In genomic region chrX:94011656-94012173, GRCm38 (mm10) we compare ENCODE assay signal across 21 mouse cellular contexts. TPM values are rescaled to one million over a fixed set of nuclear protein-coding genes. Genes with fewer than 3 reads are reported as not detected.
DNase-seq lines count a peak whose midpoint lies in the region; ATAC-seq and TF ChIP-seq lines count a peak whose summit lies in the region.
"Had no signal": no experiment of that assay in that cellular context is flagged by ENCODE, and none has a peak within 500 bp of the region (broad histone marks: within the 10 kb centered on the region; RNA-seq: fewer than 3 reads in every experiment).

No protein-coding gene starts in this region.

- H3K9me3 ChIP-seq in forebrain, embryonic 10.5 days: no peaks in the 10 kb centered on the region
- no peaks in the 10 kb centered on the region for H3K9me3 ChIP-seq in forebrain, embryonic 11.5 days (ENCODE audit: control insufficient read depth, low read length)
- no peaks in the 10 kb centered on the region for H3K9me3 ChIP-seq in lung, embryonic 14.5 days (ENCODE audit: low read depth, low read length)
- H3K9me3 ChIP-seq in stomach, embryonic 14.5 days (ENCODE audit: control insufficient read depth, low read depth, low read length): no peaks in the 10 kb centered on the region
- no peaks in the 10 kb centered on the region for H3K9me3 ChIP-seq in liver, embryonic 12.5 days (replicated peaks)
- H3K9me3 ChIP-seq: forebrain, embryonic 15.5 days; heart, embryonic 10.5 days; heart, embryonic 15.5 days; hindbrain, embryonic 10.5 days; intestine, embryonic 15.5 days had no signal

- H3K9ac ChIP-seq in forebrain, embryonic 11.5 days (ENCODE audit: low read length): no peak overlapping the region
- H3K9ac ChIP-seq in lung, embryonic 14.5 days: no peak overlapping the region
- no peak overlapping the region for H3K9ac ChIP-seq in stomach, embryonic 14.5 days (replicated peaks; ENCODE audit: low read depth, low read length)
- no peak overlapping the region for H3K9ac ChIP-seq in liver, embryonic 12.5 days
- H3K9ac ChIP-seq: forebrain, embryonic 15.5 days; heart, embryonic 15.5 days; hindbrain, embryonic 14.5 days; intestine, embryonic 15.5 days had no signal

- H3K4me2 ChIP-seq in forebrain, embryonic 11.5 days (ENCODE audit: low read depth, low read length, severe bottlenecking): no peak overlapping the region
- no peak overlapping the region for H3K4me2 ChIP-seq in lung, embryonic 14.5 days
- no peak overlapping the region for H3K4me2 ChIP-seq in stomach, embryonic 14.5 days (replicated peaks; ENCODE audit: low read depth, low read length)
- no peak overlapping the region for H3K4me2 ChIP-seq in liver, embryonic 12.5 days
- H3K4me2 ChIP-seq: forebrain, embryonic 15.5 days; heart, embryonic 15.5 days had no signal

- H3K27ac ChIP-seq in forebrain, embryonic 10.5 days: 0 out of 2 replicates have a peak overlapping the region, but pooled peaks have one; percentile 25
- no peak overlapping the region for H3K27ac ChIP-seq in forebrain, embryonic 11.5 days (ENCODE audit: low read depth, low read length)
- no peak overlapping the region for H3K27ac ChIP-seq in lung, embryonic 14.5 days (ENCODE audit: low read depth)
- H3K27ac ChIP-seq in stomach, embryonic 14.5 days (ENCODE audit: low read length): peak overlapping the region; percentile 33; the same call in 1 of the 2 replicates
- H3K27ac ChIP-seq in liver, embryonic 12.5 days: no peak overlapping the region
- H3K27ac ChIP-seq: forebrain, embryonic 15.5 days; heart, embryonic 15.5 days; hindbrain, embryonic 14.5 days; intestine, embryonic 15.5 days had no signal

- DNase-seq in forebrain, embryonic 10.5 days (ENCODE audit: extremely low spot score, low spot score): no peak
- DNase-seq in forebrain, embryonic 11.5 days (ENCODE audit: low spot score): no peak
- peak; percentile 6 for DNase-seq in lung, embryonic 14.5 days
- DNase-seq in lung, postnatal 10 days: no peak
- DNase-seq in adipocyte (ENCODE audit: low spot score): peak; percentile 47
- DNase-seq in urinary bladder, postnatal 10 days (ENCODE audit: low spot score): no peak
- DNase-seq: adrenal gland, adult 2 months; adrenal gland, postnatal 36 days; cerebellum, adult 2 months; cerebellum, postnatal 10 days had no signal

- 90% methylated on average over 7 of the region's 7 CpGs for WGBS in forebrain, embryonic 10.5 days
- 84% methylated on average over 7 of the region's 7 CpGs for WGBS in forebrain, embryonic 11.5 days
- WGBS in lung, embryonic 14.5 days: 71% methylated on average over 7 of the region's 7 CpGs
- WGBS in stomach, embryonic 14.5 days: 70% methylated on average over 7 of the region's 7 CpGs
- WGBS in liver, embryonic 12.5 days (ENCODE audit: insufficient replicate concordance): 84% methylated on average over 7 of the region's 7 CpGs

- peaks cover 14% of the 10 kb centered on the region for H3K4me1 ChIP-seq in forebrain, embryonic 10.5 days
- no peaks in the 10 kb centered on the region for H3K4me1 ChIP-seq in forebrain, embryonic 11.5 days (replicated peaks; ENCODE audit: control insufficient read depth, insufficient read depth, low read length)
- H3K4me1 ChIP-seq in lung, embryonic 14.5 days (ENCODE audit: insufficient read depth): no peaks in the 10 kb centered on the region
- no peaks in the 10 kb centered on the region for H3K4me1 ChIP-seq in stomach, embryonic 14.5 days (ENCODE audit: control insufficient read depth, insufficient read depth, low read length)
- peaks cover 37% of the 10 kb centered on the region for H3K4me1 ChIP-seq in liver, embryonic 12.5 days
- H3K4me1 ChIP-seq: forebrain, embryonic 15.5 days; heart, embryonic 10.5 days; heart, embryonic 15.5 days; intestine, embryonic 15.5 days had no signal

- no peak overlapping the region for H3K4me3 ChIP-seq in forebrain, embryonic 10.5 days
- no peak overlapping the region for H3K4me3 ChIP-seq in forebrain, embryonic 11.5 days (ENCODE audit: low read depth, low read length)
- no peak overlapping the region for H3K4me3 ChIP-seq in lung, embryonic 14.5 days (ENCODE audit: low read depth, low read length)
- no peak overlapping the region for H3K4me3 ChIP-seq in stomach, embryonic 14.5 days (ENCODE audit: low read depth, low read length)
- H3K4me3 ChIP-seq in liver, embryonic 12.5 days: no peak overlapping the region
- H3K4me3 ChIP-seq: forebrain, embryonic 15.5 days; heart, embryonic 10.5 days; heart, embryonic 15.5 days; intestine, embryonic 15.5 days had no signal

- TF ChIP-seq CTCF in lung, embryonic 14.5 days (IDR thresholded peaks at IDR 0.05; ENCODE audit: low read depth): no peak

- no peaks in the 10 kb centered on the region for H3K36me3 ChIP-seq in forebrain, embryonic 10.5 days (replicated peaks)
- no peaks in the 10 kb centered on the region for H3K36me3 ChIP-seq in forebrain, embryonic 11.5 days (ENCODE audit: control insufficient read depth, insufficient read depth, low read length)
- no peaks in the 10 kb centered on the region for H3K36me3 ChIP-seq in lung, embryonic 14.5 days (ENCODE audit: insufficient read depth)
- H3K36me3 ChIP-seq in stomach, embryonic 14.5 days (ENCODE audit: control insufficient read depth, insufficient read depth, low read length): no peaks in the 10 kb centered on the region
- no peaks in the 10 kb centered on the region for H3K36me3 ChIP-seq in liver, embryonic 12.5 days
- H3K36me3 ChIP-seq: forebrain, embryonic 15.5 days; heart, embryonic 10.5 days; heart, embryonic 15.5 days; hindbrain, embryonic 10.5 days; intestine, embryonic 15.5 days had no signal

- peaks cover 98% of the 10 kb centered on the region for H3K27me3 ChIP-seq in forebrain, embryonic 10.5 days (ENCODE audit: poor library complexity, severe bottlenecking)
- H3K27me3 ChIP-seq in forebrain, embryonic 11.5 days (ENCODE audit: control insufficient read depth, insufficient read depth, low read length): peaks cover 22% of the 10 kb centered on the region; the same call in 1 of the 2 replicates
- H3K27me3 ChIP-seq in lung, embryonic 14.5 days (ENCODE audit: insufficient read depth, low read length): no peaks in the 10 kb centered on the region
- H3K27me3 ChIP-seq in stomach, embryonic 14.5 days (ENCODE audit: control insufficient read depth, insufficient read depth, low read length): no peaks in the 10 kb centered on the region
- H3K27me3 ChIP-seq in liver, embryonic 12.5 days (replicated peaks): peaks cover 40% of the 10 kb centered on the region
- H3K27me3 ChIP-seq: intestine, embryonic 15.5 days; Patski had no signal

- ATAC-seq in forebrain, embryonic 11.5 days (replicated peaks; ENCODE audit: low FRiP score): no peak
- no peak for ATAC-seq in lung, embryonic 14.5 days (ENCODE audit: insufficient read depth)
- ATAC-seq in stomach, embryonic 14.5 days (ENCODE audit: insufficient number of reproducible peaks, insufficient read depth, low FRiP score, low read depth): peak; percentile 42; the same call in 1 of the 2 replicates
- ATAC-seq in liver, embryonic 12.5 days: no peak
- ATAC-seq: activated CD4-positive, CD25-positive, alpha-beta regulatory T cell, adult 4 months; Patski had no signal

RNA-seq across cellular contexts. Expression of gene AU015836, which starts 43.3 kb away (rescaled TPM):
- polyA plus RNA-seq in forebrain, embryonic 10.5 days (2016; fragmentation: Nextera tagmentation; extraction: Ambion mirVana): not detected in 2 replicates
- polyA plus RNA-seq in forebrain, embryonic 11.5 days (2014; fragmentation: Nextera tagmentation; extraction: Ambion mirVana): not detected in 2 replicates
- polyA plus RNA-seq in lung, embryonic 14.5 days (2014; fragmentation: Nextera tagmentation; extraction: Ambion mirVana): not detected in 2 replicates
- polyA plus RNA-seq in stomach, embryonic 14.5 days (2014; fragmentation: Nextera tagmentation; extraction: Ambion mirVana): 0.17 TPM in 1 of 2 replicates, not detected in the other
- polyA plus RNA-seq in liver, embryonic 12.5 days (2016; fragmentation: Nextera tagmentation; extraction: Ambion mirVana): 0.17 and 0.37 TPM in 2 replicates
- polyA plus RNA-seq: activated CD4-positive, CD25-positive, alpha-beta regulatory T cell, adult 4 months; adrenal gland, adult 2 months; C2C12; cerebellum, adult 2 months; forebrain, embryonic 15.5 days; heart, embryonic 15.5 days; hindbrain, embryonic 10.5 days; hindbrain, embryonic 14.5 days; Patski had no signal

Comparison
In these comparisons a context has a peak if more than half of its experiments do, and no peak if none do; other contexts are left out.
1. DNase-seq: peak in lung, embryonic 14.5 days (single experiment) and adipocyte (single experiment); none in forebrain, embryonic 10.5 days (single experiment), forebrain, embryonic 11.5 days (single experiment), lung, postnatal 10 days (single experiment) and urinary bladder, postnatal 10 days (single experiment).
2. H3K27ac ChIP-seq: peak in forebrain, embryonic 10.5 days (single experiment) and stomach, embryonic 14.5 days (single experiment); none in forebrain, embryonic 11.5 days (single experiment), lung, embryonic 14.5 days (single experiment) and liver, embryonic 12.5 days (single experiment).